Mouse (Mus musculus): ENCODE data around the gene Aarsd1. TPM values are rescaled to one million over a fixed set of nuclear protein-coding genes. Genes with fewer than 3 reads are reported as not detected.
"Not testable (repeated sequence)": the region's sequence is repeated elsewhere in the genome, so short reads cannot be mapped to it uniquely, and the experiment has no call there.

Gene Aarsd1
- polyA plus RNA-seq, 1 experiment: 28.0 TPM

- Histone ChIP-seq H3K4me1 (ENCODE audit: control insufficient read depth, insufficient read depth, low read length) (peaks cover 2% of the 10 kb centered on the region; the same call in 1 of the 2 replicates), H3K4me3 (replicated peaks; ENCODE audit: control insufficient read depth, low read depth, low read length) (no peak overlapping the region), H3K27ac (ENCODE audit: control insufficient read depth, insufficient read depth, low read depth, low read length, poor library complexity) (no peak overlapping the region)
- TF ChIP-seq CTCF (IDR thresholded peaks at IDR 0.05; ENCODE audit: control insufficient read depth, insufficient read depth, low read length): peak; percentile 54; the same call in 1 of the 2 replicates
- TF ChIP-seq POLR2A (IDR thresholded peaks at IDR 0.05; ENCODE audit: borderline replicate concordance, control insufficient read depth, low read depth, low read length): no peak
- 87% methylated on average over 3 of the region's 3 CpGs for WGBS
Observed at GRCm38 (mm10) chr11:101450394-101450793, 33.0 kb upstream of the Aarsd1 start.

DNA sequence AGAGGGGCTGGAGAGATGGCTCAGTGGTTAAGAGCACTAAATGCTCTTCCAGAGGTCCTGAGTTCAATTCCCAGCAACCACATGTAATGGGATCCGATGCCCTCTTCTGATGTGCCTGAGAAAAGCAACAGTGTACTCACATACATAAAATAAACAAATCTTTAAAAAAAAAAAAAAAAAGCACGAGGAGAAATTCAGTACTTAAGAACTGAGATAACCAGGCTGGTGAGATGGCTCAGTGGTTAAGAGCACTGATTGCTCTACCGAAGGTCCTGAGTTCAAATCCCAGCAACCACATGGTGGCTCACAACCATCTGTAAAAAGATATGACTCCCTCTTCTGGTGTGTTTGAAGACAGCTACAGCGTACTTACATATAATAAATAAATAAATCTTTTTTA lies 32.2 kb upstream of the Aarsd1 start:
- H3K4me3 ChIP-seq (replicated peaks; ENCODE audit: control insufficient read depth, low read depth, low read length); H3K27ac ChIP-seq (ENCODE audit: control insufficient read depth, insufficient read depth, low read depth, low read length, poor library complexity); H3K4me1 ChIP-seq (ENCODE audit: control insufficient read depth, insufficient read depth, low read length): not testable (repeated sequence)
- WGBS: 65% methylated on average over 4 of the region's 4 CpGs

DNA sequence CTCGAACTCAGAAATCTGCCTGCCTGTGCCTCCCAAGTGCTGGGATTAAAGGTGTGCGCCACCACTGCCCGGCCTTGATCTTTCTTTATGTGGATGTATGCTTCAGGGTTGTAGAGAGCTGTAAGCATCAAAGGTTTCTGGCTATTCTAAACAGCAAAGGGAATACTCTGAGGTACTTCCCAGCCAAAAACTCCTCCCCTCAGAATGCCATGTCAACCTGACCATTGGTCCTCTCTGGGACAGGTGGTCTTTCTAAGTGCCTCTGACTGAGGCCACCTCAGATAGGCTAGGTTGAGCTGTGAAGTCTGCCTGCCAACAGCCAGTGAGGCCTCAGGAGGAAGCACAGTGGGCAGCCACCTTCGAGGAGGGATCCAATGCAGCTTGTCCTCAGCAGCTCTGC lies 31.5 kb upstream of the Aarsd1 start:
- Histone ChIP-seq H3K27ac (ENCODE audit: control insufficient read depth, insufficient read depth, low read depth, low read length, poor library complexity) (peak overlapping the region; percentile 30; the same call in 1 of the 2 replicates), H3K4me3 (replicated peaks; ENCODE audit: control insufficient read depth, low read depth, low read length) (peak overlapping the region; percentile 90), H3K4me1 (ENCODE audit: control insufficient read depth, insufficient read depth, low read length) (peaks cover 2% of the 10 kb centered on the region; the same call in 1 of the 2 replicates)
- 10% methylated on average over 4 of the region's 4 CpGs for WGBS
- TF ChIP-seq POLR2A (IDR thresholded peaks at IDR 0.05; ENCODE audit: borderline replicate concordance, control insufficient read depth, low read depth, low read length) (no peak), CTCF (IDR thresholded peaks at IDR 0.05; ENCODE audit: control insufficient read depth, insufficient read depth, low read length) (no peak)

DNA sequence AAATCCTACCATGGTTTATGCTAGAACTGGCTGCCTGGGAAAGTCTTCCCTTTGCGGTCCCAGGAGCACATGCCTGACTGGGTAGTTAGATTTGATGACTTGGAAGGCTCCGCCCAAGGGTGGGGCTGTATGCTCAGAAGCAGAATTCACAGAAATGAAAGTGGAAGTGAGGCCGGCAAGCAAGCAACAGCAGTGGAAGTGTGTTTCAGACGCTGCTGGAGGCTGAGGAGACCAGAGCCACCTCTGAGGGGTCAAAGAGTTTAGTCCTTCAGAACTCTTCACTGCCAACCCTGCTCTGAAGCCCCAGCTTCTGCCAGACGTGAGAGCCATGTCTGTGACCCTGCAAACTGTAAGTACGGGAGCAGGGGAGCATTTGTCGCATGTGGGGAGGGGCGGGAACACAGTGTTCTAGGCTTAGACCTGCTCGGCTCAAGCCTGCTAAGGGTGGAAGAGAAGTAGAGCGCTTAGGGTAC lies 30.9 kb upstream of the Aarsd1 start, which contains the start of gene Ifi35:
Gene Ifi35, plus strand, starts transcription at position 134 of the 473 bp plus-strand sequence.
- Histone ChIP-seq H3K27ac (ENCODE audit: control insufficient read depth, insufficient read depth, low read depth, low read length, poor library complexity) (peak within 1 kb of the TSS; percentile 91), H3K4me1 (ENCODE audit: control insufficient read depth, insufficient read depth, low read length) (peaks cover 2% of the 10 kb centered on the region; the same call in 1 of the 2 replicates), H3K4me3 (replicated peaks; ENCODE audit: control insufficient read depth, low read depth, low read length) (peak within 1 kb of the TSS; percentile 90)
- TF ChIP-seq CTCF (IDR thresholded peaks at IDR 0.05; ENCODE audit: control insufficient read depth, insufficient read depth, low read length) (no peak), POLR2A (IDR thresholded peaks at IDR 0.05; ENCODE audit: borderline replicate concordance, control insufficient read depth, low read depth, low read length) (0 out of 2 replicates have a peak, but pooled peaks have one; percentile 26)
- WGBS: under 1% methylated on average over 10 of the region's 10 CpGs

DNA sequence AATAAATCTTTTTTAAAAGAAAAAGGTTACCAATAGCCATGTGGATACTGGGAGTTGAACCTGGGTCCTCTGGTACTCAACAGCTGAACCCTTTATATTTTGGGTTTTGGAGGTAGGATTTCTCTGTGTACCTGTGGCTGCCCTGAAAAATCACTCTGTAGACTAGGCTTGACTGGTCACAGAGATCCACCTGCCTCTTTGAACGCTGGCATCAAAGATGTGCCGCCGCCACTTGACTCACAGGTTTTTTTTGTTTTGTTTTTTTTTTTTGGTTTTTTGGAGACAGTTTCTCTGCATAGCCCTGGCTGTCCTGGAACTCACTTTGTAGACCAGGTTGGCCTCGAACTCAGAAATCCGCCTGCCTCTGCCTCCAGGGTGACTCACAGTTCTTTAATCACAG lies 30.4 kb upstream of the Aarsd1 start:
- TF ChIP-seq CTCF (IDR thresholded peaks at IDR 0.05; ENCODE audit: control insufficient read depth, insufficient read depth, low read length) (no peak), POLR2A (IDR thresholded peaks at IDR 0.05; ENCODE audit: borderline replicate concordance, control insufficient read depth, low read depth, low read length) (no peak)
- peaks cover 2% of the 10 kb centered on the region; the same call in 1 of the 2 replicates for H3K4me1 ChIP-seq (ENCODE audit: control insufficient read depth, insufficient read depth, low read length)
- H3K27ac ChIP-seq (ENCODE audit: control insufficient read depth, insufficient read depth, low read depth, low read length, poor library complexity): peak overlapping the region; percentile 91; the same call in 1 of the 2 replicates
- H3K4me3 ChIP-seq (replicated peaks; ENCODE audit: control insufficient read depth, low read depth, low read length): no peak overlapping the region
- 78% methylated on average over 5 of the region's 5 CpGs for WGBS

DNA sequence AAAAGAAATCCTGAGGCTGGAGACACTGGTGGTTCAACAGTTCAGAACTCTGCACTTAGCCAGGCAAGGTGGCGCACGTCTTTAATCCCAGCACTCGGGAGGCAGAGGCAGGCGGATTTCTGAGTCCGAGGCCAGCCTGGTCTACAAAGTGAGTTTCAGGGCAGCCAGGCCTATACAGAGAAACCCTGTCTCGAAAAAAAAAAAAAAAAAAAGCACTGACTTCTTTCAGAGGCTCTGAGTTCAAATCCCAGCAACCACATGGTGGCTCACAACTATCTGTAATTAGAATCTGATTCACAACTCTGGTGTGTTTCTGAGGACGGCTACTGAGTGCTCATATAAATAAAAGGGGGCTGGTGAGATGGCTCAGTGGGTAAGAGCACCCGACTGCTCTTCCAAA lies 29.4 kb upstream of the Aarsd1 start:
- not testable (repeated sequence) for H3K27ac ChIP-seq (ENCODE audit: control insufficient read depth, insufficient read depth, low read depth, low read length, poor library complexity); H3K4me3 ChIP-seq (replicated peaks; ENCODE audit: control insufficient read depth, low read depth, low read length); H3K4me1 ChIP-seq (ENCODE audit: control insufficient read depth, insufficient read depth, low read length)
- 82% methylated on average over 8 of the region's 8 CpGs for WGBS

- H3K4me1 ChIP-seq (ENCODE audit: control insufficient read depth, insufficient read depth, low read length): peaks cover 2% of the 10 kb centered on the region; the same call in 1 of the 2 replicates
- H3K27ac ChIP-seq (ENCODE audit: control insufficient read depth, insufficient read depth, low read depth, low read length, poor library complexity): no peak overlapping the region
- TF ChIP-seq CTCF (IDR thresholded peaks at IDR 0.05; ENCODE audit: control insufficient read depth, insufficient read depth, low read length) (no peak), POLR2A (IDR thresholded peaks at IDR 0.05; ENCODE audit: borderline replicate concordance, control insufficient read depth, low read depth, low read length) (no peak)
- 86% methylated on average over 1 of the region's 1 CpGs for WGBS
- no peak overlapping the region for H3K4me3 ChIP-seq (replicated peaks; ENCODE audit: control insufficient read depth, low read depth, low read length)
Observed at GRCm38 (mm10) chr11:101446319-101446718, 28.9 kb upstream of the Aarsd1 start.

GRCm38 (mm10) chr11:101442760-101443159 lies 25.3 kb upstream of the Aarsd1 start:
- WGBS: under 1% methylated on average over 14 of the region's 14 CpGs
- Histone ChIP-seq H3K4me3 (replicated peaks; ENCODE audit: control insufficient read depth, low read depth, low read length) (peak overlapping the region; percentile 77), H3K4me1 (ENCODE audit: control insufficient read depth, insufficient read depth, low read length) (no peaks in the 10 kb centered on the region; the same call in 1 of the 2 replicates), H3K27ac (ENCODE audit: control insufficient read depth, insufficient read depth, low read depth, low read length, poor library complexity) (peak overlapping the region; percentile 76)
- no peak for TF ChIP-seq CTCF (IDR thresholded peaks at IDR 0.05; ENCODE audit: control insufficient read depth, insufficient read depth, low read length)
- no peak for TF ChIP-seq POLR2A (IDR thresholded peaks at IDR 0.05; ENCODE audit: borderline replicate concordance, control insufficient read depth, low read depth, low read length)

GRCm38 (mm10) chr11:101442127-101442693 lies 24.8 kb upstream of the Aarsd1 start, which contains the start of gene Rpl27:
Rpl27 (plus strand) TSS chr11:101442298.
- Histone ChIP-seq H3K27ac (ENCODE audit: control insufficient read depth, insufficient read depth, low read depth, low read length, poor library complexity) (peak within 1 kb of the TSS; percentile 76), H3K4me3 (replicated peaks; ENCODE audit: control insufficient read depth, low read depth, low read length) (peak within 1 kb of the TSS; percentile 77), H3K4me1 (ENCODE audit: control insufficient read depth, insufficient read depth, low read length) (no peaks in the 10 kb centered on the region; the same call in 1 of the 2 replicates)
- under 1% methylated on average over 42 of the region's 42 CpGs for WGBS
- TF ChIP-seq CTCF (IDR thresholded peaks at IDR 0.05; ENCODE audit: control insufficient read depth, insufficient read depth, low read length) (peak; percentile 74), POLR2A (IDR thresholded peaks at IDR 0.05; ENCODE audit: borderline replicate concordance, control insufficient read depth, low read depth, low read length) (peak; percentile 83; the same call in 1 of the 2 replicates)

DNA sequence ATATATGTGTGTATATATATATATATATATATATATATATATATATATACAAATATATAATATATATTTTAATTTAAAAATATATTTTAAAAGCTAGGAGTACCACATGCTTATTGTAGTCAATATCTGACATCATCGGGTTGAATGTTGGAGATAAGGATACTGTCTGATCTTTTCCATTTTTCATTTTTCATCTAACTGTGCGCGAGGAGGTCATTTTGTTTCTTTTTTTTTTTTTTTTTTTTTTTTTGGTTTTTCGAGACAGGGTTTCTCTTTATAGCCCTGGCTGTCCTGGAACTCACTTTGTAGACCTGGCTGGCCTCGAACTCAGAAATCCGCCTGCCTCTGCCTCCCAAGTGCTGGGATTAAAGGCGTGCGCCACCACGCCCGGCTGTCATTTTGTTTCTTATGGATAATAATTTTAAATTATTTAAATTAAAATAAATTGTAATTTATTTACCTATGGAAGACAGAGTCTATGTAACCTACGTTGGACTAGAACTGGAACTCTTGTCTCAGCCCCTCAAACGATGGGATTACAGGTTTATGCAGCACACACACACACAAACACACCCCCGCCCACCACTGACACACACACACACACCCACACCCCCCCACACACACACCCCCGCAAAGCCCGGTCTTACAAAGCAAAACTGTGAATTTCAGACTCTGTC lies 24.2 kb upstream of the Aarsd1 start:
- H3K4me3 ChIP-seq (replicated peaks; ENCODE audit: control insufficient read depth, low read depth, low read length): peak overlapping the region; percentile 77
- H3K27ac ChIP-seq (ENCODE audit: control insufficient read depth, insufficient read depth, low read depth, low read length, poor library complexity): not testable (repeated sequence)
- WGBS: 24% methylated on average over 15 of the region's 15 CpGs

DNA sequence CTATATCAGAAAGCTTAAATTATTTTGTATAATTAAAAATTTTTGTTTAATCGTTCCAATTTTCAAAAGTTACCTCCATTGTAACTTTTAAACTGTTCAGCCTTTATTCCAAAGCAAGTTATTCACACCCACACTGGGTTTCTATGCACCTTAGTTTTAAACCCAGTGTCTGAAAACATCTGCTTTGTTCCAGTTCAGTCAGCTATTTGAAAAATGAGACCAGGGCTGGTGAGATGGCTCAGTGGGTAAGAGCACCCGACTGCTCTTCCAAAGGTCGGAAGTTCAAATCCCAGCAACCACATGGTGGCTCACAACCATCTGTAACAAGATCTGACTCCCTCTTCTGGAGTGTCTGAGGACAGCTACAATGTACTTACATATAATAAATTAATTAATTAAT lies 20.6 kb upstream of the Aarsd1 start:
- not testable (repeated sequence) for H3K27ac ChIP-seq (ENCODE audit: control insufficient read depth, insufficient read depth, low read depth, low read length, poor library complexity); H3K4me3 ChIP-seq (replicated peaks; ENCODE audit: control insufficient read depth, low read depth, low read length)
- 50% methylated on average over 3 of the region's 3 CpGs for WGBS

More for the DNA sequence above, 24.2 kb upstream of the Aarsd1 start:
- H3K4me1 ChIP-seq (ENCODE audit: control insufficient read depth, insufficient read depth, low read length): not testable (repeated sequence)

More for the DNA sequence above, 20.6 kb upstream of the Aarsd1 start:
- H3K4me1 ChIP-seq (ENCODE audit: control insufficient read depth, insufficient read depth, low read length): not testable (repeated sequence)

All from bone marrow, adult 2 months (tissue).